Mouse (Mus musculus) CH12.LX (cell line): ENCODE measurements around the gene H2-DMa.

Experiments
- CHD2 ChIP-seq: IDR thresholded peaks from 2 replicates; pipeline ENCODE4 v1.6.1; 2011; ENCODE audit warnings: low read length, improper control_type of control experiment
- CTCF ChIP-seq, 2 experiments: IDR thresholded peaks in 1 of 2; conservative IDR thresholded peaks in 1 of 2; 2 replicates each; pipeline ENCODE4 v1.5.1; 2011 to 2012; ENCODE audit warnings: low read depth in 2 of 2, low read length in 2 of 2, improper control_type of control experiment in 1 of 2, inconsistent platforms in 1 of 2, mild to moderate bottlenecking in 1 of 2, moderate library complexity in 1 of 2
- E2F4 ChIP-seq: IDR thresholded peaks from 2 replicates; pipeline ENCODE4 v1.6.1; 2011; ENCODE audit warnings: low read depth, low read length, improper control_type of control experiment; ENCODE audit not compliant: insufficient replicate concordance
- HCFC1 ChIP-seq: IDR thresholded peaks from 2 replicates; pipeline ENCODE4 v1.6.1; 2012; ENCODE audit warnings: low read depth, mild to moderate bottlenecking, inconsistent platforms, low read length, improper control_type of control experiment
- KAT2A ChIP-seq: IDR thresholded peaks from 2 replicates; pipeline ENCODE4 v1.6.1; 2012; ENCODE audit warnings: low read length, improper control_type of control experiment, inconsistent platforms; ENCODE audit not compliant: insufficient replicate concordance
- POLR2A ChIP-seq: IDR thresholded peaks from 2 replicates; pipeline ENCODE4 v1.6.1; 2011; ENCODE audit warnings: low read depth, mild to moderate bottlenecking, improper control_type of control experiment, low read length
- ZKSCAN1 ChIP-seq: IDR thresholded peaks from 2 replicates; pipeline ENCODE4 v1.6.1; 2012; ENCODE audit warnings: low read depth, inconsistent platforms, low read length, improper control_type of control experiment, borderline replicate concordance

- TF ChIP-seq KAT2A: no peak
- TF ChIP-seq HCFC1: no peak
- no peak for TF ChIP-seq POLR2A
- TF ChIP-seq E2F4: no peak
- TF ChIP-seq ZKSCAN1: no peak
- no peak for TF ChIP-seq CHD2
- TF ChIP-seq CTCF (conservative IDR thresholded peaks at IDR 0.05 in 1 of 2, IDR thresholded peaks at IDR 0.05 in 1 of 2; ENCODE audit: low read depth in 2 of 2, low read length in 2 of 2): no peak
Measured at GRCm38 (mm10) chr17:34186885-34187260, 67.5 kb downstream of the H2-DMa start.
